Mouse (Mus musculus): ENCODE data around the gene Gm28035. TPM values are rescaled to one million over a fixed set of nuclear protein-coding genes. Genes with fewer than 3 reads are reported as not detected.

Gm28035 gene
- 15.4 and 20.4 TPM in 2 replicates for polyA plus RNA-seq (2012; rRNA removed)

DNA sequence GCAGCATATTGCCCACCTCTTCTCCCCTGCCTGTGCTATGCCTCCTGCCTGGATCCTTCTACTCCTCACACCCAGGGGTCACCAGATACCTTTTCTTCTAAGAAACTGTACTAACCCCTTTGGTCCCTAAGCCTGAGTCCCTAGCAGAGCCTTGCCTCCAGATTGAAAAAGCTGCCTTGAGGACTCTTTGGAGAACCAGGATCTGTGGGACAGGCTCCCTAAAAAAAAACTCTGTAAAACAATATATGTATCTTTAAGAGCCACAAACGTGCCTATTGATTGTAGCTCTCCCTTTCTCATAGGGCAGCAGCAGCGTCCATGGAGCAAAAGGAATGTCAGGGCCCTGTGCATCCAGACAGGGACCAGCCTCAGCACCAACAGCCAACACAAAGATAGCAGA lies at the start of gene Gm28035:
Gene Gm28035 (plus strand): TSS at position 301 of the 400 bp plus-strand sequence.

DNA sequence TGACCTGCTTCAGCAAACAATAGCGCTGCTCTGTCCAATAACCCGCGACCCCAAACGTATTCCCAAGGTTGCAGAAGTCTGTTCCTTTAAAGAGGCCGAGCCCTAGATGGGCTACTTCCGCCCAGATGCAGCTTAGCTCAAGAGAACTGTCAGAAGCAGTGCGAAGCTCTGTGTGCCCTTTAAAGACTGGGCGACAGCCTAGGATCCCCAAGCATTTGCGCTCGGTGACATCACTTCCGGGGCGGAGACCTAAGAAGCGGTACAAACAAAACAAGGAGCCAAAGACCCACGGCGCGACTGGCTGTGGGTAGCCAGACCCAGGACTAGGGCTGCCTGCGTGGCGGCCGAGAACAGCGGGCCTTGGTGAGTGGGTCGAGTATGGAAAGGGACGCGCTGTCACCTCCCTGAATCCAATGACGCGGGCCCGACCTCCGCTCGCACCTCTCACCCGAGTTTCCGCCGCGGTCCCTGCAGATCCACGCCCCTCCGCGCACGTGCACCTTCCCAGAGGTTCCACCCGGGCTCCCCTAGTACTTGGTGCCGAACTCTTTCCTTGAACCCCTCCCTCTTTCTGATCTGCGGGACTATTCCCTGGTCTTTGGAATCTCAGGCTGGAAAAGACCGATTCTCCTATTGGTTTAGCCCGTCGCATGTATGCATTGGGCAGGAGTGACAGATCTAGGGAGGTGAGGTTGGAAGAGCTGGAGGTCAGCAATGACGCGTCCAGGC lies 34.6 kb upstream of the Gm28035 start, which contains the start of gene Kyat1:
Gene Kyat1 (minus strand): TSS at position 219 of the 729 bp plus-strand sequence.

DNA sequence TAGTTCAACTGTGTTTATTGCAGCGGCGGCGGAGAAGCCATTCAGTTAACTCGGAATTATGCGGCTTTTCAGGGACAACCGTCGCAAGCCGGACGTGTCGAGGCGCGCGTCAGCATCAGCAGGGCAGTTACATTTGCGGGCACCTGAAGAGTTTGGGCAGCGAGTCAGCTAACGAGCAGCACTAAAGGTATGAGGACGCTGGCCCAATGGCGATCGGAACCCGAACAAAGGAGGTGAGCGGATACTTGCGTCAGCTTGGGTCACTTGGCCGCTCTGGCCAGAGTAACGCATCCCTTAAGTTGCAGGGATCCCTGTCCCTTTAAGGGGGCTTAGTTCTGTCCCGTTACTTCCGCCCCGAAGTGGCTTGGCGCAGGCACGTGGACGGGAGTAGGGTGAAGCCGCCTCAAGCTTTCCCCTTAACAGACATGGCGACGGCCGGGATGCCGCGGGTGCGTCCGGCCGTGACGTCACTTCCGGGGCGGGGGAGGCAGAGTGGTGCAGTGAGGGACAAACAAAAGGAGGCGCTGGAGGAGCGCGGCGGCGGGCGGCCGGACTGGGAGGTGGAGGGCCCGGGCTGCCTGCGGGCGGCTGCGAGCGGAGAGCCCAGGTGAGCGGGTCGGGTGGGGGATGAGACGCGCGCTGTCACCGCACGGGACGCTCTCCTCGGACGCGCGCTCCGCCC lies 3.0 kb upstream of the Gm28035 start, which contains the start of gene Lrrc8a:
Gene Lrrc8a (plus strand): TSS at position 517 of the 682 bp plus-strand sequence.

DNA sequence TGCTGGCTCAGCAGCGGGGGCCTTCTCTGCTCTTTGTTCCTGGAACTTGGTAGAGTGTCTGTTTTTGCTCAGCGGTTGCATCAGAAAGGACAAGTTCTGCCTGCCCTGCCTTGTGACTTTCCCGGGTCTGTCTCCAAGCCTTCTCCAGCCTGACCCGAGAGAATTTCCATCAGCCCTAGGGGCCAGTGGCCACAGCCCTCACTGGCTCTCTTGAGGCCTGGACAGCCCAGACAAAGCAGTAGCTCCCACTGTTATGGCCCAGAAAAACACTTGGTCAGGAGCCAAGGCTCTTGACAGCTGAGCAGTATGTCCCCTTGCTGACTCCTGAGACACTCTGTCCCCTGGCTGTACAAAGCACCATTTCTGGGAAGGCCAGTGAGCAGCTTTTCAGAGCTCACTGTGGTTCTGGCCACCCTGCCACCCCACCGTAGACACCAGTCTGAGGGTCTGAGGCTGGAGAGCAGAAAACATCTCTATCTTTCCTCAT lies 25.4 kb downstream of the Gm28035 start, which contains the start of gene Phyhd1:
Gene Phyhd1 (plus strand): TSS at position 437 of the 487 bp plus-strand sequence.

DNA sequence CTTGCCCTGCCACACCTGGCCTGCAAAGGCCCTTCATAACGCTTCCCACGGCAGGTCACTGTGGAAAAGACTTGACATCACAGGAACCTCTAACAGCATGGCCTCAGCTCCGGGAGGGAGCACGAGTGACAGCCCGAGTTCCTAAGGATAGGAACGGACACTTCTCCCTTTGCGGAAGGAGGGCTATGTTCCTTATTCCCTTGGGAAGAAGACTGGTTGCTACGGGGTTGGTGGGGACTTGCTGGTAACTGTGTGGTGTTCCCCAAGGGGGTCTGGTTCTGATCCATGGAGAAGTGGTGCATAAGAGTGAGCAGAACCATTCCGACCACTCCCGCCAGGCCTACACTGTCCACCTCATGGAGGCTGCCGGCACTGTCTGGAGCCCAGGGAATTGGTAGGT lies 40.4 kb downstream of the Gm28035 start, which contains the start of gene Gm28038:
Gene Gm28038 (plus strand): TSS at position 301 of the 400 bp plus-strand sequence.

DNA sequence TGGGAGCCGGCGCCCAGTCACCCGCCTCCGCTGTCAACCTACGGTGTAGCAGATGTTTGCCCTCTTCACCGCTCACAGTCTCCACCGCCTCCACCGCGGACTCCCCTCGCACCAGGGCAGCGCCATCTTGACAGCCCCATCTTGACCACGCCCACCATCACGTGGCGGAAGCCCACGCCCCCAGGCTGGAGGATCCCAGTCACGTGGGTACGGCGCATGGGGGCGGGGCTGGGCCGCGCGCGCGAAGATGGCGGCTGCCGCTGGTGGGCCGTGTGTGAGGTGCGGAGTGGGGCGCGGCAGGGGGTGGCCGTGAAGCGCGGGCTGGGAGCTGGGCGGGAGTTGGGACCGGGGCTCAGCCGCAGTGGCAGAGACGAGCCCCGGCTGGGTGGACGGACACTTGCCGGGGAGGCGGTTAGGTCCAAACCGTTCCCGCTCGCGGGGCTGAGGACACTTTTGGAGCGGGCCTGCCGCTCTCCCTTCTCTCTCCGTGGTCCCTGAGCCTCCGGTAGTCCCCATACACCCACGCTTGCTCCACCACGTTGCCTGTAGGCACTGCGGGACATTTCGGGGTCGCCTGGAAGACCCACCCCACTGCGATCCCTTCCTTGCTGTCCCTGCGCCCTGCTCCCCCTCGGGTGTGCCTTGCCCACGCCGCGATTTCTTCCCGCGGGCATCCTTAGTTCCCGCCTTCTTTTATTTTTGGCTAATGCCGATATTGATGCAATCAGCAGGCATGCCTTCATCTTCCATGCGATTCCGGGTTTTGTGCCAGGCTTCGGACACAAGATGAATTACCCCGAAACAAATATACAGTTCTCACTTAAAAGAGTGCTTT lies 46.0 kb downstream of the Gm28035 start, which contains the start of the genes Dolk and Nup188:
Gene Dolk (minus strand): TSS at position 143 of the 835 bp plus-strand sequence.
Gene Nup188 (plus strand): TSS at position 206 of the 835 bp plus-strand sequence.

Other genes starting within 250 kb of the Gm28035 start
- 78.0 and 78.2 TPM in 2 replicates for gene Wdr34, start 191.7 kb upstream of the Gm28035 start, polyA plus RNA-seq (2012; rRNA removed)
- 240 and 244 TPM in 2 replicates for gene Set, start 183.2 kb upstream of the Gm28035 start, polyA plus RNA-seq (2012; rRNA removed)
- 2.5 and 3.6 TPM in 2 replicates for gene Pkn3, start 162.9 kb upstream of the Gm28035 start, polyA plus RNA-seq (2012; rRNA removed)
- 33.2 and 34.5 TPM in 2 replicates for gene Zdhhc12, start 146.9 kb upstream of the Gm28035 start, polyA plus RNA-seq (2012; rRNA removed)
- gene Zer1, start 116.0 kb upstream of the Gm28035 start, polyA plus RNA-seq (2012; rRNA removed) = 85.6 and 91.8 TPM in 2 replicates
- 65.5 and 66.5 TPM in 2 replicates for gene Tbc1d13, start 106.8 kb upstream of the Gm28035 start, polyA plus RNA-seq (2012; rRNA removed)
- 19.5 and 22.3 TPM in 2 replicates for gene Endog, start 69.1 kb upstream of the Gm28035 start, polyA plus RNA-seq (2012; rRNA removed)
- gene Spout1, start 62.1 kb upstream of the Gm28035 start, polyA plus RNA-seq (2012; rRNA removed) = 49.3 and 50.9 TPM in 2 replicates
- gene Kyat1, start 34.7 kb upstream of the Gm28035 start, polyA plus RNA-seq (2012; rRNA removed) = 28.2 and 29.4 TPM in 2 replicates
- 28.7 and 30.2 TPM in 2 replicates for gene Lrrc8a, start 2.9 kb upstream of the Gm28035 start, polyA plus RNA-seq (2012; rRNA removed)
- gene Phyhd1, start 25.6 kb downstream of the Gm28035 start, polyA plus RNA-seq (2012; rRNA removed) = 19.5 and 22.7 TPM in 2 replicates
- not detected in 2 replicates for gene Gm28038, start 40.5 kb downstream of the Gm28035 start, polyA plus RNA-seq (2012; rRNA removed)
- 13.8 and 15.8 TPM in 2 replicates for gene Dolk, start 45.8 kb downstream of the Gm28035 start, polyA plus RNA-seq (2012; rRNA removed)
- 28.2 and 32.9 TPM in 2 replicates for gene Nup188, start 45.8 kb downstream of the Gm28035 start, polyA plus RNA-seq (2012; rRNA removed)
- 358 and 371 TPM in 2 replicates for gene Sh3glb2, start 118.8 kb downstream of the Gm28035 start, polyA plus RNA-seq (2012; rRNA removed)
- 45.2 and 45.4 TPM in 2 replicates for gene Miga2, start 123.7 kb downstream of the Gm28035 start, polyA plus RNA-seq (2012; rRNA removed)
- gene Dolpp1, start 151.7 kb downstream of the Gm28035 start, polyA plus RNA-seq (2012; rRNA removed) = 70.3 and 73.3 TPM in 2 replicates
- 28.6 and 30.9 TPM in 2 replicates for gene Crat, start 175.2 kb downstream of the Gm28035 start, polyA plus RNA-seq (2012; rRNA removed)
- gene Ptpa, start 175.5 kb downstream of the Gm28035 start, polyA plus RNA-seq (2012; rRNA removed) = 130 and 132 TPM in 2 replicates
- 15.8 and 18.3 TPM in 2 replicates for gene Ier5l, start 233.7 kb downstream of the Gm28035 start, polyA plus RNA-seq (2012; rRNA removed)

All from central nervous system, embryonic 18 days (tissue).